Mouse (Mus musculus) B cell, adult 62 days (primary cell): ENCODE data around the gene Olfr73. TPM values are rescaled to one million over a fixed set of nuclear protein-coding genes. Genes with fewer than 3 reads are reported as not detected.

Experiments used
- total RNA-seq: library from RNA; stranded (reverse); gene quantifications from 4 replicates; pipeline ENCODE4 v1.2.4, GENCODE M21; 2023

The Olfr73 gene
- not detected in 4 replicates for total RNA-seq

DNA sequence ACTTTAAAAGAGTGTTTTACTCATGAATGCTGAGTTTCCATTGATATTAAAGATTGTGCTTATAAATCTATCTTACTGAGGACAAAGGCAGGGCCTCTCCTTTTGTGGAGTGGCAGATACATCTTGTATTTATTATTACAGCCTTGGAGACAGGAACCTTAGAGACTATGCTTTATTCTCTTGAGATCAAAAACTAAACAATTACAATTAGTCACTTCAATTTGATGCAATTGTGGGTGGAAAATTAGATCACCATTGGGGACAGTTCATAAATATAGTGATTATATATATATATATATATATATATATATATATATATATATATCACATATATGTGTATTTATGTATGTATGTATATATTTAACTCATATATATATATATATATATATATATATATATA lies at the start of gene Olfr73:
Gene Olfr73, minus strand, starts transcription at position 101 of the 400 bp plus-strand sequence.

DNA sequence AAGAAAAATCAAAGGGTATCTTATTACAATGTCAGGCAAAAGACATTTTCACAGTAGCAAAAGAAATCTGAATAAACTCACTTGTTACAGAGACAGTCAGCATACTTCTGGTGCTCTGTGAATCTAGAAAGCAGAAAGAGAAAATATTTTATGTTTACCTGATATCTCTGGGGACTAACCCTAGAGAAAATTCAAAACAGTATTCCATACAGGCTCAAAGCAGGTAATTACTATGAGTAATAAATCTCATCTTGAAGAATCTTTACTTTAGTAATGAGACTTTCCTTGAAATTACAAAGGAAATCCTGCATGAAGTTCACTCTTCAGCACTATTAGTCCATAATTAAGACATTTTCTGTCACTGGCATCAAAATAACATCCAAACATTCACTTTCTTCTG lies 34.2 kb upstream of the Olfr73 start, which contains the start of gene Olfr1163:
Gene Olfr1163, minus strand, starts transcription at position 101 of the 400 bp plus-strand sequence.

DNA sequence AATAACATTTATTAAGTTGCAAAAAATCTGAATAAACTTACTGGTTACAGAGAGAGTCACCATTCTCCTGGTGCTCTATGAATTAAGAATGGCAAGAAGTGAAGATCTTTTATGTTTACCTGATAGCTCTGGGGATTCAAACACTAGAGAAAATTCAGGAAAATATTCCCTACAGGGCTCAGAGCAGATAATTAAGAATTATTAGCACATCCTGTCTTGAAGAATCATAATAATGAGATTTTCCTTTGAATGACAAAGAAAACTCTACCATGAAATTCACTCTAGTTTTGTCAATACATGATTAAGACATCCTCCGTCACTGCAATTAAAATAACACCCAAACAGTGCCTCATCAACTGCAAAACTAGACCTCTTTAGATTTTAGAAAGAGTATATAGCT lies 13.5 kb upstream of the Olfr73 start, which contains the start of gene Olfr1162:
Gene Olfr1162, minus strand, starts transcription at position 101 of the 400 bp plus-strand sequence.

DNA sequence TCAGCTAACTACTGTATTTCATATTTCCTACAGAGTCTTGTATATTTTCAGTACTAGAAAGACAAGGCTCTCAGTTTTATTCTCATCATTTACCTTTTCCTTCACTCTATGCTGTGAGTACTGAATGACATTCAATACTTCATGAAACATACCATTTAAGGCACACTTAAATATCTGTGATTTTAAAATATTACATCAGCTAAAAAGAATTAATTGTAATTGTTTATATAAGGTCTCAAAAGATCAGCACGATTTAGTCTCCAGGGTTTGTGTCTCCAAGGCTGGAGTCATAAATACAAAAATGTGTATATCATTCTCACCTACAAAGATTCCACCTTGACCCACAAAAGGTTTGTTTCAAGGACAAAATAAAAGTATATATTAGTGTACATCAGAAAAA lies 15.0 kb downstream of the Olfr73 start, which contains the start of gene Olfr1161:
Gene Olfr1161, plus strand, starts transcription at position 301 of the 400 bp plus-strand sequence.

DNA sequence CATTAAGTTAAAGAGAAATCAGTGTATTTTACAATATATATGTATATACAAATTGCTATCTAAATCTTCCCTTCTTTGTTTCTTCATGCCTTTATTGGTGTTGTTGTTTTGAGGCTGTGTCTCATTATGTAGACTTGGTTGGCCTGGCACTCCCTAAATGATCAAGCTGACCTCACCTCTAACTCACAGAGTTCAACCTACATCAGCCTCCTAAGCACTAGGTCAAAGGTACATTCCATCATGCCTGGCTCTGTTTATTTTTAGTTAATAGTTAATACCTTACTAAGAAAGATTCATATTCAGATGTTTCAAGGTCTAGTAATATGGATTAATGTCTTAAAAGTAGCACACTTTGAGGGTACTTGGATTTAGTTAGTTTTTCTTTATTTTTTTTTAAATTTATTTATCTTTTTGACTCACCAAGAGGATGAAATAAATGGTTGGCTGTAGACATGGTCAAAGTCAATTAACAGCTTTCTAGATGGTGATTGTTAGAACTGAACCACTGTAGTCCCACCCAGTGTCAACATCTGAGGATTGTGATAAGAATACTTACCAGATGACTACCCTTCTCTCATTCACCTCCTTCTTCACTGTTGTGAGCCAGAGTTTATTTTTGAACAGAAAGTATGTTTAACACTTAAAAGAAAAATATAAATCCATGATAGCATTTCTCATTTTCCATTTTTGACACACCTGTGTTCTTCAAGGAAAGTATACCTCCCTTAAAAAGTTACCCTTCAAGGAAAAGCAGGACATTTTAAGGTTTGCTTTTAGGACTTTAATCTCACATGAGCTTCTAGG lies 29.8 kb downstream of the Olfr73 start, which contains the start of gene Olfr1160:
Gene Olfr1160, minus strand, starts transcription at position 754 of the 804 bp plus-strand sequence.

DNA sequence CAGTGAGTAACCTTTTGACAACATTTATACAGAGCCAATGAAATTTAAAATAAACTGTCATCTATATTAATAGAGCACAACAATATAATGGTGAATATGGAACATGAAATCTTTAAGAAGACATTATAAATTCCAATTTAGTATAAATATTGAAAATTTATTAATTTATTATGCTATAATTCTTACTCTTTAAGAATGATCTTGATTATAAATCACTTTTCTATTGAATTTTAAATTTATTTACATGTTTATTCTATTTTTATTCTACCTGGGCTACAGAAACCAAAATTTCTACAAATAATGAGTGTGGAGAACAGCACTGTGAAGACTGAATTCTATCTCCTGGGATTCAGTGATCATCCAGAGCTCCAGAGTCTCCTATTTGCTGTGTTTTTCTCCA lies 47.7 kb downstream of the Olfr73 start, which contains the start of gene Olfr1158:
Gene Olfr1158, plus strand, starts transcription at position 301 of the 400 bp plus-strand sequence.

Other genes starting within 250 kb of the Olfr73 start
- not detected in 4 replicates for gene Olfr1143, start 237.1 kb downstream of the Olfr73 start, total RNA-seq
- not detected in 4 replicates for gene Olfr1145, start 227.9 kb downstream of the Olfr73 start, total RNA-seq
- gene Olfr1148, start 207.2 kb downstream of the Olfr73 start, total RNA-seq, result not detected in 4 replicates
- gene Olfr1150-ps1, start 193.7 kb downstream of the Olfr73 start, total RNA-seq, result not detected in 4 replicates
- gene Olfr1151, start 181.8 kb downstream of the Olfr73 start, total RNA-seq, result not detected in 4 replicates
- not detected in 4 replicates for gene Olfr1152, start 171.2 kb downstream of the Olfr73 start, total RNA-seq
- not detected in 4 replicates for gene Olfr1153, start 142.7 kb downstream of the Olfr73 start, total RNA-seq
- not detected in 4 replicates for gene Olfr1154, start 132.5 kb downstream of the Olfr73 start, total RNA-seq
- not detected in 4 replicates for gene Olfr1155, start 92.6 kb downstream of the Olfr73 start, total RNA-seq
- gene Olfr1156, start 84.6 kb downstream of the Olfr73 start, total RNA-seq, result not detected in 4 replicates
- gene Olfr1157, start 69.4 kb downstream of the Olfr73 start, total RNA-seq, result not detected in 4 replicates
- gene Olfr74, start 63.0 kb downstream of the Olfr73 start, total RNA-seq, result not detected in 4 replicates
- not detected in 4 replicates for gene Olfr1158, start 47.6 kb downstream of the Olfr73 start, total RNA-seq
- gene Olfr1160, start 29.4 kb downstream of the Olfr73 start, total RNA-seq, result not detected in 4 replicates
- not detected in 4 replicates for gene Olfr1161, start 14.9 kb downstream of the Olfr73 start, total RNA-seq
- gene Olfr1162, start 13.4 kb upstream of the Olfr73 start, total RNA-seq, result not detected in 4 replicates
- not detected in 4 replicates for gene Olfr1163, start 34.1 kb upstream of the Olfr73 start, total RNA-seq
- gene Olfr1164, start 56.3 kb upstream of the Olfr73 start, total RNA-seq, result not detected in 4 replicates
- not detected in 4 replicates for gene Olfr1166, start 90.6 kb upstream of the Olfr73 start, total RNA-seq
- not detected in 4 replicates for gene Olfr1167, start 117.5 kb upstream of the Olfr73 start, total RNA-seq
- not detected in 4 replicates for gene Olfr1168, start 144.2 kb upstream of the Olfr73 start, total RNA-seq
- gene Olfr1170, start 190.6 kb upstream of the Olfr73 start, total RNA-seq, result not detected in 4 replicates
- gene Olfr1173, start 242.2 kb upstream of the Olfr73 start, total RNA-seq, result not detected in 4 replicates